Mouse (Mus musculus): ENCODE results near the gene Cyp2u1. TPM values are rescaled to one million over a fixed set of nuclear protein-coding genes. Genes with fewer than 3 reads are reported as not detected.
A peak's percentile ranks its signal among the peaks of the same experiment; 100 is the strongest.

Cyp2u1 gene
- total and polyA plus RNA-seq, 2 experiments from 2014 or later = 14.5 to 24.5 TPM

DNA sequence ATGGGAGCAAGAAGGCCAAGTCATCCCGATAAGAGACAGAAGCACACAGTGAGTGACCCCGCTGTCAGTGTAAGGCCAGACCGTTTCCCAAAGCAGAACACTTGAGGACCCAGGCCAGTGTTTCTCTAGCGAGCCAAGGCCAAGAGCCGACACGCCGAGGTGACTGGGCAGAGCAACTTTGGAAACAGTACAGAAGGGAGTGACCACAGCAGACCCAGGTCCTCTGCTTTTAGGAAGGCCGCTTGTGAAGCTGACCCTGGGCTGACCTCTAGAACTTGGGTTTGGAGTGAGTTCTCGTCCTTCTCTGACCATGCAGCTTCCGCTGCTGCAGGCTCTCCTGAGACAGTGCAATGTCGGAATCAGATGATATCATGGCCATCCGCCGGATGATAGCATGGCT, 52.0 kb downstream of the Cyp2u1 start:
- Histone ChIP-seq H3K27ac (no peak overlapping the region), H3K36me3 (ENCODE audit: insufficient read depth, low read length) (no peaks in the 10 kb centered on the region; the same call in 1 of the 2 replicates), H3K4me2 (ENCODE audit: low read depth, low read length) (no peak overlapping the region), H3K27me3 (ENCODE audit: insufficient read depth, low read length) (no peaks in the 10 kb centered on the region), H3K4me1 (ENCODE audit: insufficient read depth, low read length) (0 out of 2 replicates have a peak, but pooled peaks cover 2% of the 10 kb centered on the region), H3K4me3 (ENCODE audit: low read length) (no peak overlapping the region), H3K9ac (replicated peaks; ENCODE audit: low read length) (no peak overlapping the region), H3K9me3 (ENCODE audit: low read length) (no peaks in the 10 kb centered on the region)
- DNase-seq (ENCODE audit: low spot score) = no peak
- 89% methylated on average over 13 of the region's 13 CpGs for WGBS
- no peak for TF ChIP-seq CTCF (IDR thresholded peaks at IDR 0.05; ENCODE audit: low read depth)
- no peak for ATAC-seq

DNA sequence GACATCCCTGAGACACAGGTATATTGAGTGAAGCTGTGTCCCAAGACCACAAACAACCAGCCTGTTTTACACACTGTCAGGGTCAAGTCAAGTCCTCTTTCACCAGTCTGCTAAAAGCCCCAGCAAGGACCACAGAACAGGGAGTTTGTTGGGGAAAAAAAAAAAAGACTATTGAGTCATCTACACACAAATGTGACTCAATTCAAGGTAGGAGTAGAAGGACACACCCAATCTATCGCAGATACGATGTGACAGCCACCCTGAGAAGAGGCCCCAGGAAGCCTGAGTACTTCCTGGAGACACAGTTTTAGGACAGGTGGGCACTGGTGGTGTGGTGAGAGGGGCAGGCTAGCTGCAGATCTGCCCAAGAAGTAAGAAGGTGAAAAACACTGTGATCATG, 52.7 kb downstream of the Cyp2u1 start:
- no peak for TF ChIP-seq CTCF (IDR thresholded peaks at IDR 0.05; ENCODE audit: low read depth)
- H3K27ac ChIP-seq = no peak overlapping the region
- 93% methylated on average over 2 of the region's 2 CpGs for whole genome bisulfite sequencing
- no peaks in the 10 kb centered on the region for H3K9me3 ChIP-seq (ENCODE audit: low read length)
- H3K36me3 ChIP-seq (ENCODE audit: insufficient read depth, low read length) = no peaks in the 10 kb centered on the region; the same call in 1 of the 2 replicates
- 0 out of 2 replicates have a peak, but pooled peaks cover 4% of the 10 kb centered on the region for H3K4me1 ChIP-seq (ENCODE audit: insufficient read depth, low read length)
- no peaks in the 10 kb centered on the region for H3K27me3 ChIP-seq (ENCODE audit: insufficient read depth, low read length)
- H3K4me3 ChIP-seq (ENCODE audit: low read length) = no peak overlapping the region
- DNase-seq (ENCODE audit: low spot score) (no peak), ATAC-seq (no peak)
- no peak overlapping the region for H3K4me2 ChIP-seq (ENCODE audit: low read depth, low read length)
- H3K9ac ChIP-seq (replicated peaks; ENCODE audit: low read length) = no peak overlapping the region

DNA sequence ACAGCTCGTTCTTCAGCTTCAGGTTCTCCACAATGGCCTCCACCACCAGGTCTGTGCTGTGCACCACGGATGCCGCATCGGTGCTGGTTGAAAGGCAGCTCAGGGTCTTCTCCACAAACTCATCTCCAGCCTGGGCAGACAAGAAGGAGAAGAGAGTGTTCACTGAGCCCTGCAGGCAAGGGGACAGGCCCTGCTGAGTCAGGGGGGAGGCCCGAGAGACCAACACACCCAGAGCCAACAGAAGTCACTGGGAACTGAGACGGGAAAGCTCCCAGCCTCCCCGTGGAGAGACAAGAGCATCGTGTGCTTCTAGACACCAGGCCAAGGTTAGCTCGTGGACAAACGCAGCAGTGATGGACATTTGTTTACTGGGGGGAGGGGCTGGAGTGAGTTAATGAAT, 54.6 kb downstream of the Cyp2u1 start:
- Histone ChIP-seq H3K4me3 (ENCODE audit: low read length) (no peak overlapping the region), H3K4me1 (ENCODE audit: insufficient read depth, low read length) (0 out of 2 replicates have a peak, but pooled peaks cover 4% of the 10 kb centered on the region), H3K9ac (replicated peaks; ENCODE audit: low read length) (no peak overlapping the region), H3K36me3 (ENCODE audit: insufficient read depth, low read length) (no peaks in the 10 kb centered on the region; the same call in 1 of the 2 replicates), H3K27me3 (ENCODE audit: insufficient read depth, low read length) (no peaks in the 10 kb centered on the region), H3K9me3 (ENCODE audit: low read length) (no peaks in the 10 kb centered on the region), H3K4me2 (ENCODE audit: low read depth, low read length) (no peak overlapping the region), H3K27ac (no peak overlapping the region)
- DNase-seq (ENCODE audit: low spot score) (no peak), ATAC-seq (no peak)
- no peak for TF ChIP-seq CTCF (IDR thresholded peaks at IDR 0.05; ENCODE audit: low read depth)
- WGBS = 82% methylated on average over 10 of the region's 10 CpGs

DNA sequence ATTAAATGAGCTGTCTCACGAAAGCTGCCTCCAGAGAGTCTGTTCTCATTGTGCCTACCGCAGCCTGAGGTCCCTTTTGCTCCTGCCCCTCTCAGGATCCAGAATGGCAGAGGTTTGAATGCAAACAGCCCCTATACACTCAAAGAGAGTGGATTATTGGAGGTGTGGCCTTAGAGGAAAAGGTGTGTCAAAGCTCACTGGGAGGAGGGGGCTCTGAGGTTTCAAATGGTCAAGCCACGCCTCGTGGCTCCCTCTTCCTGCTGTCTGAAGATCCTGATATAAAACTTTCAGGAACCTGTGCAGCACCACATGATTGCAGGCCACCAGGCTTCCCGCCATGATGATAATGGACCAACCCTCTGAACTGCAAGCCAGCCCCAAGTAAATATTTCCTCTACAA, 55.2 kb downstream of the Cyp2u1 start:
- no peaks in the 10 kb centered on the region for H3K27me3 ChIP-seq (ENCODE audit: insufficient read depth, low read length)
- 0 out of 2 replicates have a peak, but pooled peaks cover 4% of the 10 kb centered on the region for H3K4me1 ChIP-seq (ENCODE audit: insufficient read depth, low read length)
- ATAC-seq (no peak), DNase-seq (ENCODE audit: low spot score) (no peak)
- no peak overlapping the region for H3K4me2 ChIP-seq (ENCODE audit: low read depth, low read length)
- no peak overlapping the region for H3K27ac ChIP-seq
- no peak overlapping the region for H3K4me3 ChIP-seq (ENCODE audit: low read length)
- H3K9me3 ChIP-seq (ENCODE audit: low read length) = no peaks in the 10 kb centered on the region
- WGBS = 85% methylated on average over 5 of the region's 5 CpGs
- H3K9ac ChIP-seq (replicated peaks; ENCODE audit: low read length) = no peak overlapping the region
- H3K36me3 ChIP-seq (ENCODE audit: insufficient read depth, low read length) = no peaks in the 10 kb centered on the region; the same call in 1 of the 2 replicates
- TF ChIP-seq CTCF (IDR thresholded peaks at IDR 0.05; ENCODE audit: low read depth) = no peak

DNA sequence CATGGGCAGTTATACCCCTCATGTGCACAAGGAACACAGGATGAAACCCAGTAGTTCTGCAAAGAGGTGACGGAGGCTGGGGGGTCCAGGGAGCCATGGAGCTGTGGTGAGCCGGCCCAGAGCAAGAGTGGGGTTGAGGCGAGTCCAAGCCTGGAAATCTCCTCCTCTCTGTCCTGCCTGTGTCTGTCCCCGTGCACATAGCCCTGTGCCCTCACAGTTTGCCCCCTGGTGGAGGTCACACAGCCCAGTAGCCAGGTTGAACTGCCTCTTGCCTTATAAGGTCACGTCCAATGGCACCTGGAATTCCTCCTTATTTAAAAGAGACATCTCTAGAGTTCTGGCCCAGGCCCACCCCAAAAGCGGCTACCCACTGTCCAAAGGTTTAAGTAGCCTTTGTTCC, 55.6 kb downstream of the Cyp2u1 start:
- TF ChIP-seq CTCF (IDR thresholded peaks at IDR 0.05; ENCODE audit: low read depth) = no peak
- Histone ChIP-seq H3K4me2 (ENCODE audit: low read depth, low read length) (no peak overlapping the region), H3K36me3 (ENCODE audit: insufficient read depth, low read length) (no peaks in the 10 kb centered on the region; the same call in 1 of the 2 replicates), H3K27me3 (ENCODE audit: insufficient read depth, low read length) (no peaks in the 10 kb centered on the region), H3K9ac (replicated peaks; ENCODE audit: low read length) (no peak overlapping the region), H3K9me3 (ENCODE audit: low read length) (no peaks in the 10 kb centered on the region), H3K27ac (no peak overlapping the region), H3K4me1 (ENCODE audit: insufficient read depth, low read length) (0 out of 2 replicates have a peak, but pooled peaks cover 4% of the 10 kb centered on the region), H3K4me3 (ENCODE audit: low read length) (no peak overlapping the region)
- 85% methylated on average over 6 of the region's 6 CpGs for WGBS
- DNase-seq (ENCODE audit: low spot score) (no peak), ATAC-seq (no peak)

DNA sequence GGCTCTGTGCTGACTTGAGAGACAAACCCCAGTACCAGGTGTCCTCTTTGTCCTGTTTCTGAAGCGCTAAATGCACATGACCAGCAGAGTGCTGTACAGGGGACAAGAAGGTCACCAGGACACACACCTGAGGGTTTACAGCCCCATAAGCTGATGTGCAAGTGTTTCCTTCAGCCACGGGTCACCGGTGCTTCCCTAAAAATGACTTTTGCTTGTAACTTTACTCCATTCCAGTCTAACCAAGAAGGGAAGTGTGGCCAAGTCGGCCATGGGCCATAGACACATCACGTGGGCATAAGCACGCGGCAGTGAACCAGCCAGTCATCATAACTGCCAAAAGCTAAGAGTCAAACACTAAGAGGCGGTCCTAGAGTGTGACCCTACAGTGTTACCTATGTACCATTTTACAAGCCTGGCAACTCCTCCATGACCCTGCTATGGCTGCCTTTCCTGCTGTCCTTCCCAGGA, 56.4 kb downstream of the Cyp2u1 start:
- Histone ChIP-seq H3K27ac (no peak overlapping the region), H3K4me3 (ENCODE audit: low read length) (no peak overlapping the region), H3K9ac (replicated peaks; ENCODE audit: low read length) (no peak overlapping the region), H3K4me2 (ENCODE audit: low read depth, low read length) (no peak overlapping the region), H3K36me3 (ENCODE audit: insufficient read depth, low read length) (no peaks in the 10 kb centered on the region; the same call in 1 of the 2 replicates), H3K9me3 (ENCODE audit: low read length) (no peaks in the 10 kb centered on the region), H3K27me3 (ENCODE audit: insufficient read depth, low read length) (no peaks in the 10 kb centered on the region), H3K4me1 (ENCODE audit: insufficient read depth, low read length) (0 out of 2 replicates have a peak, but pooled peaks cover 4% of the 10 kb centered on the region)
- peak; percentile 4; the same call in 1 of the 2 replicates for ATAC-seq
- TF ChIP-seq CTCF (IDR thresholded peaks at IDR 0.05; ENCODE audit: low read depth) = no peak
- no peak for DNase-seq (ENCODE audit: low spot score)
- WGBS = 90% methylated on average over 8 of the region's 8 CpGs
